Mouse (Mus musculus) fat pad, adult 2 months (tissue): ENCODE results near the gene Utrn.

Experiments
- DNase-seq: peaks from one replicate; pipeline ENCODE4 v3.0.0-alpha.2; 2011; ENCODE audit warnings: low read depth, low spot score; ENCODE audit errors: extremely low read depth

Utrn gene

DNA sequence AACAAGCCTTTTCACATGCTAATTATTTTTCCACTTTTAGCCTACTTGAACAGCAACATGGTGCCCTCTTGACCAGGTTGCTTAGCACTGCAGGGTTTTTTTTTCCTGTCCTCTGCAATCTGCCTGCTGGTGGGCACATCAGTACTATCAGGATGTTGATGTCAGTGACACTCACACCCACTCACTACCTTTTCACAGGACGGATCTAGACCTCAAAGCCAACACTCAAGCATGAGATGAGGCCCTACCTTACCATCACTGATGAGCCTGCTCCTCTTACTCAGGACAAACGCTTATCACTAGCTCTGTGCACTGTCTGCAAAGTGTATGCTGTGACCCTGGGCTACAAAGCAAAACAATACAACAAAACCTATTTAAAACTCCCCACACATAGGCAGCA is 63.3 kb downstream of the Utrn start:
- no peak for DNase-seq

DNA sequence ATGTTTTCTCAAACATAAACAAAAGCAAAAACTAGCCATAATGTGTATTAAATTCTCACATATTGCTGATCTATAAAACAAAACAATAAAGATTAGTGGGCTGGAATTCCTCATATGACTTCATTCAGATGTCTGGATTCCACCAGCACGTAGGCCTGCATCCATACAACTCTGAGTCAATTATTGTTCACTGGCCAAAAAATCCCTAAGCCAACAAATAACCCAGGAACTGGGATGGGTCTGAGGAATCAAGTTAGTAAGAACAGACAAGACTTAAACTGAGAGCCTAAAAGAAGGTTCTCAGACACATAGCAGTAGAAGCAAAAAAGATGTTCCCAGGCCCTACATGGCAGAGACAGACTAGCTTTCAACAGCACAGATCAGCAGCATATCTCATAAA is 65.2 kb downstream of the Utrn start:
- no peak for DNase-seq

GRCm38 (mm10) chr10:12799416-12799815 is 69.7 kb downstream of the Utrn start:
- DNase-seq: no peak

- DNase-seq: no peak
These were observed 70.9 kb downstream of the Utrn start for GRCm38 (mm10) chr10:12798248-12798647.

GRCm38 (mm10) chr10:12796510-12796840 is 72.7 kb downstream of the Utrn start:
- DNase-seq: no peak

DNA sequence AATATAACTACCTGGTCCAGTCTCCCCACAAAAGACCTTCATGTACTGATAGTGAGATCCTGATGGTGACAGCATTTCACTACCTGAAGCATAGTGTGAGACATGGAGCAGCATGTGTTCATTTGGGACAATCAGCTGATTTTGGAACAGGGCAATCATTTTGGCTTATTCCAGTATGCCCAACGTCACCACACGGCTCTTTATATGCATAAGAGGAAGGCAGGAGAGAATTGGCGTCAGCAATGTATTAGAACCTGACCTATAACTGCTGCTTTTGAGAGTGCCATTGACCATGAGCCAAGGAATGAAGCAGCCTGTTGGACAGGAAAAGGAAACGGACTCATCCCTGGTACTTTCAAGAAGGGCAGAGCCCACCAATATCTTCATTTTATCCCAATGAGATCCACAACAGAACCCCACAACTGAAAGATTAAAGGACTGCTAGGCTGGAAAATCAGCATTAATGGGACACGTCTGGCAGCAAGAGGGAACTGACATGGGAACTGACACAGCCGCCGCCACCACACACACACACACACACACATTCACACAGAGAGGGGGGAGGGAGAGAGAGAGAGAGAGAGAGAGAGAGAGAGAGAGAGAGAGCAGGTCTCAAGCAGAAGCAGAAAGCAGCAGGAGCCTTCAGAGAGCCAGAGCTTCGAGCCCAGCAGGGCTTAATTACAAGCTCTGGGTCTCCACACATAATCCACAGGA is 73.2 kb downstream of the Utrn start:
- DNase-seq: no peak

DNA sequence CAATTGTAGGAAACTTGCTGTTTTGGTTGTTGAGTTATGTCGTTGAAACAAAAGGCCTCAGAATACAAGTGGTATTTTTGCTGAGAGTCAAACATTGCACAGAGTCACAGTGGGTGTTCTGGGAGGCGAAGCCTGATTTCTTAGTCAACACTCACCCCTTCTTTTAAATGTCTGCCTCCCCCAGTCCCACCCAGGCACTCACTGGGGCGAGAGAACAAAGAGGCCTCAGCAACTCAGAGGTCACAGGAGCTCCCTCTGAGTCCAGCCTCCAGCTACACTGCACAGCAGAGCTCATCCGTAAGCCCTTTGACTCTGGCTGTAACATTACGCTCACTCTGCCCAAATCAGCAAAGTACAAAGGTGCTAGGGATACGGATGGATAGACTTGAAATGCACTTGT is 77.1 kb downstream of the Utrn start:
- DNase-seq: no peak

GRCm38 (mm10) chr10:12790881-12791280 is 78.3 kb downstream of the Utrn start:
- no peak for DNase-seq

DNA sequence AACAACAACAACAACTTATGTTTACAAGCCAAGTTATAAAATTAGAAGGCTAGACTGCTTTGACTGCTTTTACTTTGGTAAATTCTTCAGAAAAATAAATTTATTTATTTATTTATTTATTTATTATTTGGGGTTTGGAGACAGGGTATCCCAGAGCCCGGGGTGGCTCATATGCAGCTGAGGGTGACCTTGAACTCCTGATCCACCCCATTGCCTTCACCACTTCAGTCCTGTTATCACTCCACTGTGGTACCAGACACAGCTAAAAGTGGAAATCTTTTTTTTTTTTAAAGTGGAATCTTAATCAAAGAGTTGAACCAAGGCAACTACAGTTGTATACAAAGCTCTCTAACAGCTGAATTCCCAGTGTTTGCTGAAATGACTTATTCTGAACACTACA is 80.6 kb downstream of the Utrn start:
- no peak for DNase-seq

- DNase-seq: peak; percentile 77
These were observed 81.2 kb downstream of the Utrn start for GRCm38 (mm10) chr10:12787965-12788364.

GRCm38 (mm10) chr10:12785299-12785698 is 83.9 kb downstream of the Utrn start:
- DNase-seq: no peak

- no peak for DNase-seq
These were observed 87.7 kb downstream of the Utrn start for GRCm38 (mm10) chr10:12781381-12781907.

DNA sequence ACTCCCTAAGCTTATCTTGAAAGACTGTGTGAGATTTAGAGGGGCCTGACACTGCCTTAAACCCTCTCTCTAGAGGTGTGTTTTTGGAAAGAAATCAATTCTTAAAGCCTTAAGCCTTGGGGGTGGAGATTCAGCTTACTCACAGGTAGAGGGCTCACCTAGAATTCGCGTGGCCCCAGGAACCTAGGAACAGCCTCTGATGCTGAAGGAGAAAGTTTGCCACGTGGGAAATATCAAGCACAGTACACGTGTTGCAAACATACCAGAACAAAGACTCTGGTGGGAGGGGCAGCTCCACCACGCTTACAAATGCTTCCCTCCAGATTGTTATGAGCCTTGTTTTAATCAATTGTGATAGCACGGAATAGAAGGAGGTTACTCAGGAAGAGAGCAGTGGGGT is 96.0 kb downstream of the Utrn start:
- no peak for DNase-seq

DNA sequence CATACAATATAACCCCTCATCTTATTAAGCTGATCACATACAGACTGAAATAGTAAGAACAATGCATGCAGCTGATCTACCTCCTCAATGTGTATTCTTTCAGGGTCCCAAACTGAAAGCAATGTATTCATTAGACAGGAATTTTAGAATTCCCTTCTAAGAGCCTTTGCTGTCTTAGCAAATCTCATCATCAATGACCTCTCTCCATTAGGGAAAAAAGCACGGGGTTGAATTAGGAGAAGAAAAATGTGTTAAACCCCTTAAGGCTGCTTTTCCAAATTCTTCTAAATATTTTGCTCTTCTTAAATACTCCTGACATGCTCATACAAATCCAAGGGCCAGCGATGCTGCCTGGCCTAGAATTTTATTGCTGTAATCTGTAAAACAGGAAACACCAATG is 97.7 kb downstream of the Utrn start:
- DNase-seq: no peak

DNA sequence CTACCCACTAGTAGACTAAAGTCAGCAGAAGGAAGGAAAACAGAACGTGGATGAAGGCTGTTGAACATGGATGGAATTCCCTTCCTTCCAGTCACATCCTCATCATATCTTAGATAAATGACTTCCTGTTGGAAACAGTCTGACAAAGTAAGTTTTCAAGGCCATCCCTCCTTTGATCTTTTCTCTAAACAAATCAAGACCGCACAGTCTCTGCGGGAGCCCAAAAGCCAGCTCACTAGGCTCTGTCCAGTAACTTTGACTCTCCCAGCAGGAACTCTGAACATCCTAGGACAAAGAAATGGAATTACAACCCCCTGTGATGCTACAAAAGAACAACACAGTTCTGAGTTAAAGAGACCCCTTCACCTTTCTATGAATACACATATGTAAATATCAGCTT is 106.5 kb downstream of the Utrn start:
- DNase-seq: no peak

DNA sequence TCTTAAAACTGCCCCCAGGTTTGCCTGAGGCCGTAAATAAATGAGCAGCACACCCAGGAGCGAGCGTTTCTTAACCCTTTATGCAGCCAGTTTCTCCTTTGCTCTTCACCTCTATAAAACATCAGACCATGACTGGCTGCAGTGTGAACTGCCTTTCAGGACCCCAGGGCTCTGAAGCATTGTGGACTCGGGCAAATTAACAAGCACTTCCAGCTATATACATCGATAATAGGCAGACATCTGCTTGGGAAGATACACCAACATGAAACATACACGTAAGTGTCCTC is 110.5 kb downstream of the Utrn start:
- DNase-seq: no peak

- peak; percentile 69 for DNase-seq
These were observed 111.0 kb downstream of the Utrn start for GRCm38 (mm10) chr10:12757943-12758701.

DNA sequence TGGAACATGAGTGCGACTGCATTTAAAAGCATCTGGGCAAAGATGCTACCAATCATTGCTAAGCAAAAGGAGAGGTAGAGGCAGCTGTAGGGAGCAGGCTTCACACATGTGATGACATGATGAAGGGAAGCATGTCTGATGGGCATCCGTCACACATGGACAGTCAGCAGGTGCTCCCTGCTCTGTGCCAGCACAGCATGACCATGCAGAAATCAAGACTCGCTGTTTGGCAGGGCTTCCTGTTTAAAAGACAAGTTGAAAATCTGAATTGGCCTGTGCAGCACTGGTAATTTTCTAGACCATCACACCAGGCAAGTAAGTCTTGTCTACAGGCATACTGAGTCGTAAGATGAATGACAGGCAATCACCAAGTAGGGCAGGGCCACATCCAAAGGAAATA is 112.5 kb downstream of the Utrn start:
- DNase-seq: no peak

- DNase-seq: peak; percentile 74
These were observed 114.3 kb downstream of the Utrn start for GRCm38 (mm10) chr10:12754911-12755310.

DNA sequence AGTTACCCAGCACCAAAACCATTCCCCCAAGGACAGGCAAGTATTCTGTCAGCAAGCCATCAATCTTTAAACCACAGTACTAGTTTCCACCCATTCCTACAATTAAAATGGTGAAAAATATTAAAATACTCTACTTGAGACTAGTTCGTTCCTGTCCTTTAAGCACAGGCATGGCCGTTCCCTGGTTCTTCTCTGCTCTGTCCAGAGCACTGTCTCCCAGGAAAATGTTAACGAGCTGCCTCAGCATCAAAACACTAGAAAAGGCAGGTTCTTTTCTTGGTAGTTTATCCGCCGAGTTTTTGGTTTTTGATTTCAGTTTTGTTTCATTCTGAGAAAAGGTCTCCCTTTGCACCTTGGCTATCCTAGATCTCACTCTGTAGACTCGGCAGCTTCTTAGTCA is 115.0 kb downstream of the Utrn start:
- DNase-seq: no peak

DNA sequence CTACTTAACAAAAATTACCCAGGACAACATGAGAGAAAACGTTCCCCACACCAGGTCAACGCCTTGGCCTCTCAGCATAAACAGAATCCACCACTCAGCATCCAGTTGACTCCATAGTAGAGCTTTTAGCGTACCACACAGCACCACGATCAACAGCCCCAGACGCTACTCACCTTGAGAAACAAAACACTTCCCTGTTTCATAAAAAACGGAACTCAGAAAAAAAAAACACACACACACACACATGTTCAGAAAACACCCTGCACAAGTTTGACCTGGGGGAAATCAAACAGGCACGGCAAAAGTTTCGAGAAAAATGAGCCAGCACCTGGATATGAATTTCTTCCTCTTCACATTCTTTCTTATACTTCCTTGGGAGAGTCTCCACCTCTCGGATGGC is 125.4 kb downstream of the Utrn start:
- DNase-seq: no peak

DNA sequence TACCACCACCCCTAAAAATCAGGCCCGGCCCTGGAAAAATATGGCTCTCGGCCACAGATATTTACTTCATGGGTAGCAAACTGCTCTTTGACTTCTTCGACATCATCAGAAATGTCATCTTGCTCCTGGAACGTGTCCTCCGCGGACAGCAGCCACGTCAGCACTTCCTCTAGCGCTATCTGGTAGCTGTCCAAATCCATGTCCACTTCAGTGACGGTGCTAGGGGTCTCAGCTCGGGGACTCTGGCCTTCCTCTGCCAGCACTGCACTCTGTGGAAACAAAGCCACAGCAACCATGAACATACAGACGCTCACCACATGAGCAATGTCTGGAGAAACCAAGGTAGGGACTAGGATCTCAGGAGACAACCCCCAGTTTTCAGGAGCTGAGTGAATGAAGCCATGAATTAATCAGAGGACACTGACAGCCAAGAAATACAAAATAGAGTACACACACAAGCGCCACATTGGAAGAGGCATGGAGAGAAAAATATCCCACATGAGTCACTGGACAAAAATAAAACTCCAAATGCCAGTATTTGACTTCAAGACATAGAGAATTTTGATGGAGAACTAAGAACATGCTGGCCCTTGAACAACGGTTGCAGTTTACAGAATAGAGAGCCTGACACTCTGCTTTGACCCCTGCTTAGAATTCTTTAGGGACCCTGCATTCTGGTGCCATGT is 129.7 kb downstream of the Utrn start:
- no peak for DNase-seq
